Mouse (Mus musculus): ENCODE data around the gene Zcwpw1. TPM values are rescaled to one million over a fixed set of nuclear protein-coding genes. Genes with fewer than 3 reads are reported as not detected.
"Not testable (repeated sequence)": the region's sequence is repeated elsewhere in the genome, so short reads cannot be mapped to it uniquely, and the experiment has no call there.

Gene Zcwpw1
- polyA plus RNA-seq, 1 experiment from 2014 or later = 17.5 TPM

DNA sequence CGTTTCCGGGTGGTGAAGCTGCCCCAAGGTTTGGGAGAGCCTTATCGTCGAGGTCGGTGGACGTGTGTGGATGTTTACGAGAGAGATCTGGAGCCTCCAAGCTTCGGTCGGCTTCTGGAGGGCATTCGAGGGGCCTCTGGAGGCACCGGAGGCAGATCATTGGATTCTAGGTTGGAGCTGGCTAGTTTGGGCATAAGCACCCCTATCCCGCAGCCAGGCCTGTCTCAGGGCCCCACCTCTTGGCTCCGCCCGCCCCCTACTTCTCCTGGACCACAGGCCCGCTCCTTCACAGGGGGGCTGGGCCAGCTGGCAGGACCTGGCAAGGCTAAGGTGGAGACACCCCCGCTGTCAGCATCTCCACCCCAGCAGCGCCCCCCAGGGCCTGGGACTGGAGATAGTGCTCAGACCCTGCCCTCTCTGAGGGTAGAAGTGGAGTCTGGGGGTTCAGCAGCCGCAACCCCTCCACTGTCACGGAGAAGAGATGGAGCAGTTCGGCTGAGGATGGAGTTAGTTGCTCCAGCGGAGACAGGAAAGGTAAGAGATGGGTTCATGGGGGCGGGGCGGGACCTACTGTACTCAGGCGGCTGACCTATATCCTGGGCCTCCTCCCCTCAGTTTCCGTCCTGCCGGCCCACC, 40.2 kb upstream of the Zcwpw1 start:
- H3K27me3 ChIP-seq (replicated peaks; ENCODE audit: low read depth, poor library complexity, severe bottlenecking) = no peaks in the 10 kb centered on the region
- DNase-seq (ENCODE audit: low spot score) = peak; percentile 37
- H3K27ac ChIP-seq (replicated peaks) = peak overlapping the region; percentile 93
- no peaks in the 10 kb centered on the region for H3K9me3 ChIP-seq
- 5% methylated on average over 26 of the region's 26 CpGs for WGBS
- H3K36me3 ChIP-seq (replicated peaks) = peaks cover 31% of the 10 kb centered on the region
- peak overlapping the region; percentile 88 for H3K4me3 ChIP-seq
- H3K4me1 ChIP-seq = peaks cover 40% of the 10 kb centered on the region

DNA sequence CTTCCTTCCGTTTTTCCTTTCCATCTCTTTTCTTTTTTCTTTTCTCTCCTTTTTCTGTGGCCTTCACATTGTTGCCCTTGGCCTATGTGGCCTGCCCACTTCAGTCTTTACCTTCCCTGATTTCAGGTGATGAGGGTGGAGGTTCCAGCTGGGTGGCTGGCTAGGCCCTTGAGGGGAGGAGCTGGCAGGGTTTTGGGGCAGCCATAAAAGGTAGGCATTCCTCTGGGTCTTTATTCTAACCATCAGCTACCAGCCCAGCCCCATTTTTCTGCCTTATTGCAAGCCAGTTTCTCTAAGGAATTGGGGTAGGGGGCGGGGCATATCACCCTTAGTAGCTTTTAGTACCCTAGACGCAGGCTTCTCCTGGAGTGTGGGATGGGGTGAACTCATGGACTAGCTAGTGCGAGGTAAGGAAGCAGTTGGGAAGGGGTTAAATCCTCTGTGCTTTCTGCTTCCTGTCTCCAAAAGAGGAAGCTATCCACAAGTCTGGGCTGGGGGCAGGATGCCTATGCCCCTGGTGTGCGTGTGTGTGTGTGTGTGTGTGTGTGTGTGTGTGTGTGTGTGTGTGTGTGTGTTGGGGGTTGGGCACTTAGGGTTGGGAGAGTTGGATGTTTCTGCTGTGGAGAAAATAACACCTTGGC, 39.3 kb upstream of the Zcwpw1 start:
- H3K27ac ChIP-seq (replicated peaks) = peak overlapping the region; percentile 93
- WGBS = 48% methylated on average over 5 of the region's 5 CpGs
- no peaks in the 10 kb centered on the region for H3K9me3 ChIP-seq
- H3K36me3 ChIP-seq (replicated peaks) = peaks cover 39% of the 10 kb centered on the region
- peaks cover 40% of the 10 kb centered on the region for H3K4me1 ChIP-seq
- DNase-seq (ENCODE audit: low spot score) = peak; percentile 34
- no peaks in the 10 kb centered on the region for H3K27me3 ChIP-seq (replicated peaks; ENCODE audit: low read depth, poor library complexity, severe bottlenecking)
- peak overlapping the region; percentile 88 for H3K4me3 ChIP-seq

DNA sequence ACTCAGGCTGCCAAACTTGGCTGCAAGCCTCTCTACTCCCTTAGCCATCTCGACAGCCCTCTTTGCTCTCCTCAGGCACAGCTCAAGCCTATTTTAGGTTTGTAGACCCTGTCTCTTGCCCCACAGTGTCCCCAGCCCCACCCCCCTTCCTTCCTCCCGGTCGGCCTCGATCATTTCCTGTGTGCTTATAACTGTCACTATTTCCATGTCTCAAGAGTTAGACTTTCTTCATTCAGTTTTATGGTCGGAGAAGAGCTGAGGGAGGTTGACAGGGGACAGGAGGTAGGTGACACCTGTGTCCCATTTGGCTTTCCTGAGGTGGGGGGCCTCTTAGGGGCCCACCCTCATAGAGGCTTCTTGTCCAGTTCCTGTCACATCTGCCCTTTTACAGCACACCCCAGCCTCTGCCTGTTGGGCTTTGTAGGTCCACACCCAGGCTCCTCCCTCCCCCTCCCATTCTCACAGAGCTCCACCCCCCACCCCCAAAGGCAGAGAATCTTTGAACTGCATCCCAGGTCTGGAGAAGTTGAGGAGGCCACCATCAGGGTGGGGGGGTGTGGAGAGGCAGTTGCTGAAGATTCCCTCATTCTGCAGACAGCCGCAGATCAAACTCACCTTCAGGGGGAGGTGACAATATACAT, 38.3 kb upstream of the Zcwpw1 start:
- 56% methylated on average over 6 of the region's 6 CpGs for WGBS
- H3K4me3 ChIP-seq = peak overlapping the region; percentile 88
- H3K27me3 ChIP-seq (replicated peaks; ENCODE audit: low read depth, poor library complexity, severe bottlenecking) = no peaks in the 10 kb centered on the region
- H3K36me3 ChIP-seq (replicated peaks) = peaks cover 49% of the 10 kb centered on the region
- 0 out of 2 replicates have a peak overlapping the region, but pooled peaks have one; percentile 26 for H3K27ac ChIP-seq (replicated peaks)
- peaks cover 40% of the 10 kb centered on the region for H3K4me1 ChIP-seq
- no peak for DNase-seq (ENCODE audit: low spot score)
- H3K9me3 ChIP-seq = no peaks in the 10 kb centered on the region

DNA sequence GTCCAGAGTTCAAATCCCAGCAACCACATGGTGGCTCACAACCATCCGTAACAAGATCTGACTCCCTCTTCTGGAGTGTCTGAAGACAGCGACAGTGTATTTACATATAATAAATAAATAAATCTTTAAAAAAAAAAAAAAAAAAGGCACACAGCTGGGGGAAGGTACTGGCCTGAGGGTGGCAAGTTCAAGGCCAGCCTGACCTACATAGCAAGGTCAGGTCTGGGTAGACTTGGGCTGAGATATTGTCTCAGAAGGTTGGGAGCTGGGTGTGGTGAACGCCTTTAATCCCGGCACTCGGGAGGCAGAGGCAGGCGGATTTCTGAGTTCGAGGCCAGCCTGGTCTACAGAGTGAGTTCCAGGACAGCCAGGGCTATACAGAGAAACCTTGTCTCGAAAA, 37.4 kb upstream of the Zcwpw1 start:
- Histone ChIP-seq H3K36me3 (replicated peaks) (peaks cover 54% of the 10 kb centered on the region), H3K4me1 (peaks cover 39% of the 10 kb centered on the region)
- H3K4me3 ChIP-seq; H3K27ac ChIP-seq (replicated peaks); DNase-seq (ENCODE audit: low spot score); H3K27me3 ChIP-seq (replicated peaks; ENCODE audit: low read depth, poor library complexity, severe bottlenecking); H3K9me3 ChIP-seq: not testable (repeated sequence)
- 93% methylated on average over 8 of the region's 8 CpGs for WGBS

DNA sequence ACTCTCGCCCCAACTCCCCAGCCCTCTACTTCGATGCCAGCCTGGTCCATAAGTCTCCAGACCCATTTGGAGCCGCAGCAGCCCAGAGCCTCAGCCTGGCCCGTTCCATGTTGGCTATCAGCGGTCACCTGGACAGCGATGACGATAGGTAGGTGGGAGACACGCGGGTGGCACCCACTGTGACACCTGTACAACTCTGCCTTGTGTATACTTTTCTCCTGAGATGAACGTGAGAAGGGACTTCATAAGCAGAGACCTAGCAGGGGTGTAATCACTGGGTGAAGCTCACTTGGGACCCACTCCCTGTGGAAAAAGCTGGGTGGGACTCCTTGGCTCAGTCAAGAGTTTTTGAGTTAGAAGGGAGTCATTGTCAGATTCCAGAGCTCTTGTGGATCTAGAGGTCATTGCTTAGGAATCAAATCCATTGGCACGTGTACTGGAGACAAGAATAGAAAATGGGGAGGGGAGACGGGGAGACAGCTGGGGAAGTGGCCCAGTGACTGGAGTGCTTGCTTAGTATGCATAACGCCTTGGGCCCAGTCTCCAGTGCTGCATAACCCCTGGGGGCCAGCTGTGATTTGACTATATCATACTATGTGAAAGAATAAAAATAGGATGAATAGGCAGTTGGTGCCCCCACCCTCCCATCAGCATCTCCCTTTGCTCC, 36.2 kb upstream of the Zcwpw1 start:
- peaks cover 37% of the 10 kb centered on the region for H3K4me1 ChIP-seq
- no peak overlapping the region for H3K4me3 ChIP-seq
- WGBS = 94% methylated on average over 13 of the region's 13 CpGs
- H3K27ac ChIP-seq (replicated peaks) = no peak overlapping the region
- H3K27me3 ChIP-seq (replicated peaks; ENCODE audit: low read depth, poor library complexity, severe bottlenecking) = no peaks in the 10 kb centered on the region
- no peak for DNase-seq (ENCODE audit: low spot score)
- H3K9me3 ChIP-seq = no peaks in the 10 kb centered on the region
- peaks cover 66% of the 10 kb centered on the region for H3K36me3 ChIP-seq (replicated peaks)

DNA sequence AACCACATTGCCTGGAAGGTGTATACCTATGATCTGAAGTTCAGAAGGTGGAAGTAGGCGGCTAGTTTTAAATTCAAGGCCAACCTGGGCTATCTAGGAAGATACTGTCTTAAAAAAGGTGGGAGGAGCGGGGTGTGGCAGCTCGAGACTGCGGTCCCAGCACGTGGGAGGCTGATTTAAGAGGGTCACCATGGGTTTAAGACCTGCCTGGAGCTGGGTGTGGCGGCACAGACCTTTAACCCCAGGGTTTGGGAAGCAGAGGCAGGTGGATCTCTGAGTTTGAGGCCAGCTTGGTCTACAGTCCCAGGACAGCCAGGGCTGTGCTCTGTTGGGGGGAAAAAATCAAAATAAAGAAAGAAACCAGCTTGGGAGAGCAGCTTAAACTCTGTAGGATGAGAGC, 35.6 kb upstream of the Zcwpw1 start:
- peaks cover 35% of the 10 kb centered on the region for H3K4me1 ChIP-seq
- 92% methylated on average over 6 of the region's 6 CpGs for WGBS
- H3K4me3 ChIP-seq = no peak overlapping the region
- H3K27me3 ChIP-seq (replicated peaks; ENCODE audit: low read depth, poor library complexity, severe bottlenecking) = no peaks in the 10 kb centered on the region
- no peaks in the 10 kb centered on the region for H3K9me3 ChIP-seq
- peaks cover 72% of the 10 kb centered on the region for H3K36me3 ChIP-seq (replicated peaks)
- DNase-seq (ENCODE audit: low spot score) = no peak
- no peak overlapping the region for H3K27ac ChIP-seq (replicated peaks)

DNA sequence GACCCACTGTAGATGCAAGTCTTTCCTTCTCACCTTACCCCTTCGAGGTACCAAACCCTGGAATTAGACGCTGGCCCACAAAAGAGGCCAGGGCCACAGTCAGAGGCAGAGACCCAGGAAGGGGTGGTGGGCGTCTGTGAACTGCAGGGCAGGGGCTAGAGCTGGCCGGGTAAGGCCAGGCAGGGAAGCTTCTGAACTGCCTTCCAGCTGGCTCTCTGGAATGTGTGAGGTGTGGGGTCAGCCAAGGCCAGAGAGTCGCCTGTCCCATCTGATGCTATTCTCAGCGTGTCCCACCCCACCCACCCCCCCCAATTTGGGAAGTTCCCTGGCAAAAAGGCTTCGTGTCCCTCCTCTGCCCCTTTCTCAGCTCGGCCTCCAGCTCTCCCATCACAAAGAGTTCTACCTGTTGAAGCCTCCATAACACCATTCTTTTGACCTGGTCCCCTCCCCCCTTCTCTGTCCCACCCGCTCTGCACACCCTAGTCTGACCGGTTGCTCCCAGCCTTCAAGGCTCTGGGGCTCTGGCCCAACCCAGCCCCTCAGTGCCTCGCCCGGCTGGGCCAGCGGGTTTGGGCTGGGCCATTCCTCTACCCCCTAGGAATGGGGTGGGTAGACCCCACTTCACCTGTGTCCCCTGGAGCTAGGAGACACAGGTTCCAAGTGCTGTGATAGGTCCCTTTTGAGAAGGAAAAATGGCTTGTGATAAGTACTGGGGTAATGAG, 34.3 kb upstream of the Zcwpw1 start:
- Histone ChIP-seq H3K27ac (replicated peaks) (no peak overlapping the region), H3K4me3 (no peak overlapping the region), H3K36me3 (replicated peaks) (peaks cover 83% of the 10 kb centered on the region), H3K9me3 (no peaks in the 10 kb centered on the region), H3K27me3 (replicated peaks; ENCODE audit: low read depth, poor library complexity, severe bottlenecking) (no peaks in the 10 kb centered on the region), H3K4me1 (peaks cover 25% of the 10 kb centered on the region)
- WGBS = 83% methylated on average over 13 of the region's 13 CpGs
- DNase-seq (ENCODE audit: low spot score) = no peak

DNA sequence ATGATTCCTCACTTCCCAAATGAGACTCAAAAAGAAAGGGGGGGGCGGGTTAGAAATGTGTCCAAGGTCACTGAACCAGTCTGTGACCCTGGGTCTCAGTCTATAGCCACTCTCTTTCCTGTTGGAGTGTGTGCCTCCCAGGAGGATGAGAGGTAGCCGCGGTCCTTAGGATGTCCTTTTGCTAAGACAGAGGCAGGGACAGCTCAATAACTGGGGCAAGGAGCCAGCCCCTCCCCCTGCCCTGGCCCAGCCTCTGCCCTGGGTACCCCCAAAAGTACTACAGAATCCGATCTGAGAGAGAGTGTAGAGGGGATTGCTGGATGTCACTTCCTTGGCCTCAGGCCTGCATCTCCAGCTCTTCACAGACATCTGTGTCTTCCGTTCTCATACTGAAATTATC, 32.2 kb upstream of the Zcwpw1 start:
- peaks cover 19% of the 10 kb centered on the region for H3K4me1 ChIP-seq
- DNase-seq (ENCODE audit: low spot score) = no peak
- no peak overlapping the region for H3K4me3 ChIP-seq
- peaks cover 91% of the 10 kb centered on the region for H3K36me3 ChIP-seq (replicated peaks)
- no peak overlapping the region for H3K27ac ChIP-seq (replicated peaks)
- H3K27me3 ChIP-seq (replicated peaks; ENCODE audit: low read depth, poor library complexity, severe bottlenecking) = no peaks in the 10 kb centered on the region
- 82% methylated on average over 5 of the region's 5 CpGs for WGBS
- H3K9me3 ChIP-seq = no peaks in the 10 kb centered on the region

DNA sequence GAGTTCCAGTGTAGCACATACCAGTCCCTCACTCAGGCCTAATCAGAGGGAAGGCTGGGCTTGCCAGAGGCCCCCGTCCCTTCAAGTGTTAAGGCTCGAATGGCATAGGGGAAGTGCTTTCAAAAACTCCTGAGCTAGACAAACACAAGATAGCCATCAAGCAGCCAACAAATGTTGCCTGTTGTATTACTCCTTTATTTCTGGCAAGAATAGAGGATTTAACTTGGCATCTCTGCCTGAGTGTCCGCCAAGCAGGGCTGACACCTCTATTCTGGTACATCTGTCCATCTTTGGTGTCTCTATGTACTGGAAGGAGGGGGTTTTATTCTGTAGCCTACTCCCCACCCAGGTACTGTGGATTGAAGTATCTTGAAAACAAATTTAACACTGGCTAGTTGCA, 31.5 kb upstream of the Zcwpw1 start:
- no peaks in the 10 kb centered on the region for H3K27me3 ChIP-seq (replicated peaks; ENCODE audit: low read depth, poor library complexity, severe bottlenecking)
- peaks cover 85% of the 10 kb centered on the region for H3K36me3 ChIP-seq (replicated peaks)
- WGBS = 87% methylated on average over 3 of the region's 3 CpGs
- no peaks in the 10 kb centered on the region for H3K9me3 ChIP-seq
- DNase-seq (ENCODE audit: low spot score) = no peak
- no peak overlapping the region for H3K27ac ChIP-seq (replicated peaks)
- H3K4me1 ChIP-seq = peaks cover 19% of the 10 kb centered on the region
- no peak overlapping the region for H3K4me3 ChIP-seq

DNA sequence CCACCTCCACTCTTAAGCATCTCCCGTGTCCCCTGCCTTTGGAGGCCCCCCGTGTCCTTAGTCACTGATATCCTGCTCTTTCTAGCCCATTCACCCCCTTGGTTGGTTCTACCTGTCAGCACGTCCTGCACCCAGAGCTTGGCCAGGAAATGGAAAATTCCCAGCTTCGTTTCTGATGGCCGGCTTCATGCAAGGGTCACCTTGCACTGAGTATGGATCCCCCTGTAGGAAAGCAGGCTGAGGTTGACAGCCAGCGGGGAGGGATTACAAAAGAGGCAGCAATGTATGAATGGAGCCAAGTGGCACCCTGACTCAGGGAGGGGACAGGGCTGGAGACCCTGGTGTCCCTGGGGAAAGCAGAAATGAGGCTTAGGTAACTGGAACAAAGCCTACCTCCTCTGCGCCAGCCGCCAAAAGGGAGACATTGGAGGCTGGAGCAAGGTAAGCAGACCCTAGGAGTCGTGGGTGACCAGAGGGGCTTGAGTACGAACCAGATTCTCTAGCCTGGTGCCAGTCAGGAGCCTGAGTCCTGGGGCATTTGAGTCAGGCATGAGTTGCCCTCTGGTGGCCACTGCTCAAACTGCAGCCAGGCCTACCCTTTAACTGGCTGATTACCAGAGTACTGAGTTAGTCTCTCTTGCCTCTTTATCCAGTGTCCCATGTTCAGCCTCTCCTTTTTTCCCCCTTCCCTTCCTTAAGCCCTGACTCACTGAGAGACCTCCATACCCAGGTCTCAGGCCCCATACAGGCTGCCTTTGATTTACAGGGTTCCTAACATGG, 30.5 kb upstream of the Zcwpw1 start:
- Histone ChIP-seq H3K27ac (replicated peaks) (no peak overlapping the region), H3K27me3 (replicated peaks; ENCODE audit: low read depth, poor library complexity, severe bottlenecking) (no peaks in the 10 kb centered on the region), H3K4me1 (peaks cover 19% of the 10 kb centered on the region), H3K36me3 (replicated peaks) (peaks cover 75% of the 10 kb centered on the region), H3K9me3 (no peaks in the 10 kb centered on the region), H3K4me3 (no peak overlapping the region)
- WGBS = 43% methylated on average over 10 of the region's 10 CpGs
- DNase-seq (ENCODE audit: low spot score) = peak; percentile 86

DNA sequence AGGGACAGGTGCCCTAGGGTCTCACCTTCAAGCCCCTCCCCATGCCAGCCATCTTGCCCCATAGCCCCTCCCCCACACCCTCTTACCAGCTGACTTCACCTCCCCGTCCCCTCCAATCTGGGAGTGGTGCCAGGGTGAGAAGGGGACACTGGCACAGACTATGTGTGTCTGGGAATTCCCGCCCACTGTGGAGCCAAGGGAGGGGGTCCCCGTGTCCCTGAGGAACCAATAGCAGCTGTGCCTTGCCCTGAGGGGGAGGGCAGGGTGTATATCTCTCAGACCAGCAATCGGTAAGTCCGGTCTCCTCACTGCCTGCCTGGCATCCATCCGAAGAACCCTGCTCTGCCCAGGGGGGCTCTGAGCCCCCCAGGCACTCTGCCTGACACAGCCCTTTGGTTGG, 29.7 kb upstream of the Zcwpw1 start:
- Histone ChIP-seq H3K27me3 (replicated peaks; ENCODE audit: low read depth, poor library complexity, severe bottlenecking) (no peaks in the 10 kb centered on the region), H3K36me3 (replicated peaks) (peaks cover 67% of the 10 kb centered on the region), H3K9me3 (no peaks in the 10 kb centered on the region), H3K4me3 (no peak overlapping the region), H3K4me1 (peaks cover 19% of the 10 kb centered on the region), H3K27ac (replicated peaks) (no peak overlapping the region; the same call in 1 of the 2 replicates)
- 85% methylated on average over 6 of the region's 6 CpGs for WGBS
- no peak for DNase-seq (ENCODE audit: low spot score)
